Mouse (Mus musculus): ENCODE results near the gene Gm1123. TPM values are rescaled to one million over a fixed set of nuclear protein-coding genes. Genes with fewer than 3 reads are reported as not detected.

Gene Gm1123
- polyA plus RNA-seq, 1 experiment from 2014 or later: not detected

GRCm38 (mm10) chr9:98985800-98986475, 49.6 kb downstream of the Gm1123 start, which contains the start of gene Faim:
Faim (plus strand) TSS chr9:98986373.
- DNase-seq (peak; percentile 100), ATAC-seq (ENCODE audit: insufficient read depth) (peak; percentile 100)
- Histone ChIP-seq H3K27ac (ENCODE audit: low read depth) (no peak within 1 kb of the TSS), H3K4me2 (peak within 1 kb of the TSS; percentile 82), H3K9me3 (ENCODE audit: low read depth, low read length) (no peaks in the 10 kb centered on the region), H3K27me3 (ENCODE audit: insufficient read depth, low read length) (no peaks in the 10 kb centered on the region; the same call in 1 of the 2 replicates), H3K4me3 (ENCODE audit: low read depth, low read length) (peak within 1 kb of the TSS; percentile 81), H3K4me1 (ENCODE audit: insufficient read depth) (peaks cover 6% of the 10 kb centered on the region), H3K9ac (peak within 1 kb of the TSS; percentile 68), H3K36me3 (ENCODE audit: insufficient read depth) (no peaks in the 10 kb centered on the region)
- TF ChIP-seq CTCF (IDR thresholded peaks at IDR 0.05; ENCODE audit: low read depth): peak; percentile 11; the same call in 1 of the 2 replicates
- 1% methylated on average over 45 of the region's 45 CpGs for WGBS

- 6% methylated on average over 29 of the region's 29 CpGs for WGBS
- peak overlapping the region; percentile 21; the same call in 1 of the 2 replicates for H3K4me3 ChIP-seq (ENCODE audit: low read depth, low read length)
- ATAC-seq (ENCODE audit: insufficient read depth) (peak; percentile 89), DNase-seq (peak; percentile 94)
- no peak overlapping the region for H3K27ac ChIP-seq (ENCODE audit: low read depth)
- no peak overlapping the region for H3K9ac ChIP-seq
- peak; percentile 95 for TF ChIP-seq CTCF (IDR thresholded peaks at IDR 0.05; ENCODE audit: low read depth)
- peak overlapping the region; percentile 50 for H3K4me2 ChIP-seq
- H3K36me3 ChIP-seq (ENCODE audit: insufficient read depth): no peaks in the 10 kb centered on the region
- H3K27me3 ChIP-seq (ENCODE audit: insufficient read depth, low read length): peaks cover 10% of the 10 kb centered on the region
- no peaks in the 10 kb centered on the region for H3K9me3 ChIP-seq (ENCODE audit: low read depth, low read length)
- H3K4me1 ChIP-seq (ENCODE audit: insufficient read depth): no peaks in the 10 kb centered on the region
These were observed 55.8 kb downstream of the Gm1123 start for GRCm38 (mm10) chr9:98979431-98980416.

GRCm38 (mm10) chr9:98976520-98976919, 59.0 kb downstream of the Gm1123 start:
- ATAC-seq (ENCODE audit: insufficient read depth): no peak

GRCm38 (mm10) chr9:98976081-98976480, 59.4 kb downstream of the Gm1123 start:
- no peak for ATAC-seq (ENCODE audit: insufficient read depth)
- Histone ChIP-seq H3K9me3 (ENCODE audit: low read depth, low read length) (no peaks in the 10 kb centered on the region), H3K4me3 (ENCODE audit: low read depth, low read length) (no peak overlapping the region), H3K4me2 (no peak overlapping the region), H3K9ac (no peak overlapping the region), H3K4me1 (ENCODE audit: insufficient read depth) (no peaks in the 10 kb centered on the region), H3K36me3 (ENCODE audit: insufficient read depth) (no peaks in the 10 kb centered on the region), H3K27me3 (ENCODE audit: insufficient read depth, low read length) (peaks cover 47% of the 10 kb centered on the region), H3K27ac (ENCODE audit: low read depth) (no peak overlapping the region)
- 96% methylated on average over 1 of the region's 1 CpGs for WGBS
- no peak for TF ChIP-seq CTCF (IDR thresholded peaks at IDR 0.05; ENCODE audit: low read depth)
- no peak for DNase-seq

More at GRCm38 (mm10) chr9:98976520-98976919, 59.0 kb downstream of the Gm1123 start:
- Histone ChIP-seq H3K4me3 (ENCODE audit: low read depth, low read length) (no peak overlapping the region), H3K36me3 (ENCODE audit: insufficient read depth) (no peaks in the 10 kb centered on the region), H3K4me2 (no peak overlapping the region), H3K4me1 (ENCODE audit: insufficient read depth) (no peaks in the 10 kb centered on the region), H3K9ac (no peak overlapping the region), H3K9me3 (ENCODE audit: low read depth, low read length) (no peaks in the 10 kb centered on the region), H3K27ac (ENCODE audit: low read depth) (no peak overlapping the region), H3K27me3 (ENCODE audit: insufficient read depth, low read length) (peaks cover 42% of the 10 kb centered on the region)
- TF ChIP-seq CTCF (IDR thresholded peaks at IDR 0.05; ENCODE audit: low read depth): peak; percentile 59
- WGBS: 37% methylated on average over 5 of the region's 5 CpGs
- peak; percentile 28 for DNase-seq

GRCm38 (mm10) chr9:98974898-98975297, 60.6 kb downstream of the Gm1123 start:
- Histone ChIP-seq H3K9ac (no peak overlapping the region), H3K27me3 (ENCODE audit: insufficient read depth, low read length) (peaks cover 59% of the 10 kb centered on the region), H3K27ac (ENCODE audit: low read depth) (no peak overlapping the region), H3K9me3 (ENCODE audit: low read depth, low read length) (no peaks in the 10 kb centered on the region), H3K36me3 (ENCODE audit: insufficient read depth) (no peaks in the 10 kb centered on the region), H3K4me2 (no peak overlapping the region), H3K4me1 (ENCODE audit: insufficient read depth) (no peaks in the 10 kb centered on the region), H3K4me3 (ENCODE audit: low read depth, low read length) (no peak overlapping the region)
- WGBS: 36% methylated on average over 2 of the region's 2 CpGs
- DNase-seq: no peak
- TF ChIP-seq CTCF (IDR thresholded peaks at IDR 0.05; ENCODE audit: low read depth): no peak
- ATAC-seq (ENCODE audit: insufficient read depth): no peak

- Histone ChIP-seq H3K4me1 (ENCODE audit: insufficient read depth) (no peaks in the 10 kb centered on the region), H3K4me3 (ENCODE audit: low read depth, low read length) (peak overlapping the region; percentile 34; the same call in 1 of the 2 replicates), H3K4me2 (peak overlapping the region; percentile 63), H3K9ac (no peak overlapping the region; the same call in 1 of the 2 replicates), H3K27me3 (ENCODE audit: insufficient read depth, low read length) (peaks cover 64% of the 10 kb centered on the region), H3K36me3 (ENCODE audit: insufficient read depth) (no peaks in the 10 kb centered on the region), H3K9me3 (ENCODE audit: low read depth, low read length) (no peaks in the 10 kb centered on the region), H3K27ac (ENCODE audit: low read depth) (no peak overlapping the region)
- DNase-seq: no peak
- peak; percentile 9; the same call in 1 of the 2 replicates for ATAC-seq (ENCODE audit: insufficient read depth)
- 8% methylated on average over 7 of the region's 7 CpGs for WGBS
- TF ChIP-seq CTCF (IDR thresholded peaks at IDR 0.05; ENCODE audit: low read depth): no peak
These were observed 62.0 kb downstream of the Gm1123 start for GRCm38 (mm10) chr9:98973561-98973960.
